Mouse (Mus musculus): ENCODE data around the gene Fcrl5.

Gene Fcrl5

GRCm38 (mm10) chr3:87521833-87522232 lies 86.3 kb downstream of the Fcrl5 start:
- in situ Hi-C loops (cut with MboI; ENCODE audit: low pct_unique_long_range_greater_than_20kb in 1 of 2, low sequenced_read_pairs in 2 of 2, unreplicated experiment in 1 of 2), result no loop called here

GRCm38 (mm10) chr3:87523701-87524100 lies 88.1 kb downstream of the Fcrl5 start:
- in situ Hi-C loops (cut with MboI; ENCODE audit: low pct_unique_long_range_greater_than_20kb in 1 of 2, low sequenced_read_pairs in 2 of 2, unreplicated experiment in 1 of 2), result no loop called here

- in situ Hi-C loops (cut with MboI; ENCODE audit: low pct_unique_long_range_greater_than_20kb in 1 of 2, low sequenced_read_pairs in 2 of 2, unreplicated experiment in 1 of 2), result no loop called here
Observed at GRCm38 (mm10) chr3:87525043-87525836, 89.7 kb downstream of the Fcrl5 start, which contains the start of gene Etv3. Etv3 (plus strand) TSS chr3:87525407.

GRCm38 (mm10) chr3:87525837-87526570 lies 90.4 kb downstream of the Fcrl5 start:
- in situ Hi-C loops (cut with MboI; ENCODE audit: low pct_unique_long_range_greater_than_20kb in 1 of 2, low sequenced_read_pairs in 2 of 2, unreplicated experiment in 1 of 2), result no loop called here

- in situ Hi-C loops (cut with MboI; ENCODE audit: low pct_unique_long_range_greater_than_20kb in 1 of 2, low sequenced_read_pairs in 2 of 2, unreplicated experiment in 1 of 2), result no loop called here
Observed at GRCm38 (mm10) chr3:87527139-87527538, 91.6 kb downstream of the Fcrl5 start.

DNA sequence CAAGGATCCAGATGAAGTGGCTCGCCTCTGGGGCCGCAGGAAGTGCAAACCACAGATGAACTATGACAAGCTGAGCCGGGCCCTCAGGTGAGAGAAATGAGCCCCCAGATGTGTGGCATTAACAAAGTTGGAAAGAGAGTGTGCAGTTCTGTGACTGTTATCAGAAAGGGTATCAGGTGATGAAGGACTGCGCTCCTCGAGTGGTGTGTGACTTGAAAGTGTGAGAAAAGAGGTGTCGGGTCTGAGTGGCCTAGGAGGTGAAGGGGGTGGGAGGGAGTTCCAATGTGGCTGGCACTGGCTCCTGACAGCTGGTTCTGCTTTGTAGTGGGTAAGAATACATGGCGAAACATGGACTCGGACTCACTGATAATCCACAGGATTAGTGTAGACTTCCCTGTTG lies 92.4 kb downstream of the Fcrl5 start:
- in situ Hi-C loops (cut with MboI; ENCODE audit: low pct_unique_long_range_greater_than_20kb in 1 of 2, low sequenced_read_pairs in 2 of 2, unreplicated experiment in 1 of 2), result no loop called here

GRCm38 (mm10) chr3:87528841-87529240 lies 93.3 kb downstream of the Fcrl5 start:
- in situ Hi-C loops (cut with MboI; ENCODE audit: low pct_unique_long_range_greater_than_20kb in 1 of 2, low sequenced_read_pairs in 2 of 2, unreplicated experiment in 1 of 2), result no loop called here

DNA sequence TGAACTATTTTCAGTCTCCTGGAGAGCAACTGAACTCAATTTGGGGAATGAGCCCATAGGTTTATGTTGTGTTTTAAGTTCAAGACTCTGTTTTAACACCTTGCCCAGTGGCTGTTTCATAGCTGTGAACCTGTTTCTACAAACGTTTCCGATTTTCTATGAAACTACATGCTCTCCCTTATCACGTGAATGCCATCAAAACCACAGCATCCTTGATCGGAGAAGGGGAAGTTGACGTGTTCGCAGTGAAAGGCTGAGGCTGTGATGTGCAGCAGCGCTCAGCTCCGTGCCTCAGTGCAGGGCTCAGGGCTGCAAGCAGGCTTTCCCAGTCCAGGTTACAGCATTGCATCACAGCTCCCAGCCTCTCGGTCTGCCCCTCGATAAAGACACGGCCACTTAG lies 94.0 kb downstream of the Fcrl5 start:
- in situ Hi-C loops (cut with MboI; ENCODE audit: low pct_unique_long_range_greater_than_20kb in 1 of 2, low sequenced_read_pairs in 2 of 2, unreplicated experiment in 1 of 2), result no loop called here

- in situ Hi-C loops (cut with MboI; ENCODE audit: low pct_unique_long_range_greater_than_20kb in 1 of 2, low sequenced_read_pairs in 2 of 2, unreplicated experiment in 1 of 2), result no loop called here
Observed at GRCm38 (mm10) chr3:87530234-87530633, 94.7 kb downstream of the Fcrl5 start.

DNA sequence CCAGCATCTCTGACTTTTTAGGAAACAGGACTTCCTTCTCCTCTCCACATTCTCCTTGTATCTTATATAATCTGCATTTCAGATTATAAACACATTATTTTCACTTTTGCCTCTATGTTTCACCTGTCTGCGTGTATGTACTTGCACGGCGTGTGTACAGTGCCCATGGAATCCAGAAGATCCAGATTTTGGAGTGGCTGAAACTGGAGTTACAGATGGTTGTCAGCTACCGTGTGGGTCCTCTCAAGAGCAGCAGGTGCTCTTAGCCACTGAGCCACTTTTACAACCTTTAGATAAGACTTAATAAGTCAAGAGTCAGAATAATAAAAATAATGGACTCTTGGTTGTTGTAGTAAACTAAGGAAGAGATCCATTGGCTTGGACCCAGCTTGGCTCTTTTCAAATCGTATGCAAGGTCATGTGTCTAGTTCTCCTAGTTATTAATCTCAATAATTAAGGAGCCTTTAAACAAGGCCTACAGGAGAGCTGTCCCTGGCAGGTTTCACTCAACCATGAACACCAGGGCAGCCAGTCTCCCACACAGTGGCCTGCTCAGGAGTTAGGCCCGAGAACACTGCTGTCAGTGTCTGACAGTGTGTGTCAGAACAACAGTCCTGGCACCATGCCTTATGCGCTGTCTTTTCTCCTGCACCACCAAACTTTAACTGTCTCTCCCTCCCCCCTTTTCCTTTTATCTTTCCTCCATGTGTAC lies 98.2 kb downstream of the Fcrl5 start:
- in situ Hi-C loops (cut with MboI; ENCODE audit: low pct_unique_long_range_greater_than_20kb in 1 of 2, low sequenced_read_pairs in 2 of 2, unreplicated experiment in 1 of 2), result no loop called here

DNA sequence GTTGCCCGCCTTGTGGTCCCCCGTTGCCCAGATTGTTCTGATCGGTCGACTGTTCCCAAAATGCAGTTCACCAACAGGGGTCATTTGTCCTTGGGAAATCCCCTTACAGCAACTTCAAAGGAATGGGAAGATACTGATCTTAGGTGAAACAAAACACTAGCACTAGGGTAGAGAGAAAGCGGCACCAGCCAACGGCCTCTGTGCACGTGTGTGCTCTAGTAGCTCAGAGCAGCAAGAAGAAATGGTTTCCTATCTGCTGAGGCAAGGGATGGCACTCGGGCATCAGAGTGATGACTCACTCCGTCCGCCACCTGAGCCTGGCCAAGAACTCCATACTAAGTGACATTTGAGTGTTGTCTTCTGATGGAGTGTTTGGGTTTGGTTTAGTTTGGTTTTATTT lies 102.5 kb downstream of the Fcrl5 start:
- in situ Hi-C loops (cut with MboI; ENCODE audit: low pct_unique_long_range_greater_than_20kb in 1 of 2, low sequenced_read_pairs in 2 of 2, unreplicated experiment in 1 of 2), result no loop called here

GRCm38 (mm10) chr3:87540028-87540675 lies 104.6 kb downstream of the Fcrl5 start:
- in situ Hi-C loops (cut with MboI; ENCODE audit: low pct_unique_long_range_greater_than_20kb in 1 of 2, low sequenced_read_pairs in 2 of 2, unreplicated experiment in 1 of 2), result no loop called here

GRCm38 (mm10) chr3:87540714-87541113 lies 105.1 kb downstream of the Fcrl5 start:
- in situ Hi-C loops (cut with MboI; ENCODE audit: low pct_unique_long_range_greater_than_20kb in 1 of 2, low sequenced_read_pairs in 2 of 2, unreplicated experiment in 1 of 2), result no loop called here

DNA sequence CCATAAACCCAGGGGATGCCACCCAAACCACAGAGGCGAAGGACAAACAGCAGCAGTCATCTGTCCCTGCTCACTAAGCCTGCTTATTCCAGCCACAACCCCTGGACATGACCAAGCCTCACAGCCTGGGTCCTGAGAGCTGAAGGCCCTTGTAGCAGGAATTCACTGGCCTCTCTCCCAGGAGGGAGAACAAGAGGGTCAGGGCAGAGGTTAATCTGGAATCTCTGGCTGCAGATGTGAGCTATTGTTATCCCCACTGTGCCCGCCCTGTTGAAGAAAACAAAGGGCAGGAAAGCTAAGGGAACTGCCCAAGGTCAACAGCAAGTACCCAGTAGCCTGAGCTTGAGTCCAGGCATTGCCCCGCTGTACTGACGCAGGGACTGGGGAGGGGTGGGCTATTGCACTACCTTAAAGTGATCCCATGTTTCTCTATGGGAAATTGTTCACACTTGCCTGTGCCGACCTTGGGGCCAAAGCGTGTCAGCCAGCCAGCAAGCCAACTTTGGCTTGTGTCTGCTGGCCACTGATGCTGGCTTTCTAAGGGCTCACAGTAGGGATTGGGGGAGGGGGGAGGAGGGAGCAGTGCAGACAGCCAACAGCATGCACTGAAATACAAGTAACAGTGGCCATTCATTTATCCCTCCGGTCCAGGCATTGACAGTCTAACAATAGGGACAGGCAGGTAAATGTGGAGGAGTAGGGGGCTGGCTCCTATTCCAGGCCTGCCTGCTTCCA lies 107.1 kb downstream of the Fcrl5 start:
- in situ Hi-C loops (cut with MboI; ENCODE audit: low pct_unique_long_range_greater_than_20kb in 1 of 2, low sequenced_read_pairs in 2 of 2, unreplicated experiment in 1 of 2), result no loop called here

GRCm38 (mm10) chr3:87545554-87545953 lies 110.0 kb downstream of the Fcrl5 start:
- in situ Hi-C loops (cut with MboI; ENCODE audit: low pct_unique_long_range_greater_than_20kb in 1 of 2, low sequenced_read_pairs in 2 of 2, unreplicated experiment in 1 of 2), result no loop called here

GRCm38 (mm10) chr3:87546291-87546721 lies 110.7 kb downstream of the Fcrl5 start:
- in situ Hi-C loops (cut with MboI; ENCODE audit: low pct_unique_long_range_greater_than_20kb in 1 of 2, low sequenced_read_pairs in 2 of 2, unreplicated experiment in 1 of 2), result no loop called here

GRCm38 (mm10) chr3:87549908-87550307 lies 114.3 kb downstream of the Fcrl5 start:
- in situ Hi-C loops (cut with MboI; ENCODE audit: low pct_unique_long_range_greater_than_20kb in 1 of 2, low sequenced_read_pairs in 2 of 2, unreplicated experiment in 1 of 2), result no loop called here
